Mouse (Mus musculus) lung, adult 2 months (tissue): ENCODE data around the gene Gpr132.

Experiments used
- CTCF ChIP-seq: fragments of 200-500 bp; IDR thresholded peaks from 2 replicates; pipeline ENCODE4 v1.5.1; 2011; ENCODE audit warnings: mild to moderate bottlenecking, low read length, control low read depth; ENCODE audit not compliant: insufficient read depth
- POLR2A ChIP-seq: fragments of 200-500 bp; IDR thresholded peaks from 2 replicates; pipeline ENCODE4 v1.6.1; 2011; ENCODE audit warnings: low read depth, mild to moderate bottlenecking, control low read depth, low read length, borderline replicate concordance; ENCODE audit errors: extremely low read depth

GRCm38 (mm10) chr12:112830141-112830540 is 37.9 kb downstream of the Gpr132 start:
- TF ChIP-seq POLR2A (no peak), CTCF (no peak)
